Mouse (Mus musculus) large intestine, adult 2 months (tissue): ENCODE measurements around the gene Ppard. TPM values are rescaled to one million over a fixed set of nuclear protein-coding genes. Genes with fewer than 3 reads are reported as not detected.

Experiments
- DNase-seq: peaks from one replicate; pipeline ENCODE4 v3.0.0-alpha.2; 2012; ENCODE audit warnings: low read depth, low spot score
- WGBS: fragments of 180-500 bp; shearing (Covaris S2); methylation state at CpG from one replicate; pipeline ENCODE4 v1.1.7; 2018; 5-methylcytosine and 5-hydroxymethylcytosine counted together
- polyA plus RNA-seq: library from polyadenylated mRNA; depleted of rRNA; stranded (reverse); fragments of >200 nt; gene quantifications from 2 replicates; pipeline ENCODE4 v1.2.3, GENCODE M21; 2012

Gene Ppard
- polyA plus RNA-seq, 1 experiment: 139 TPM

- WGBS: 64% methylated on average over 12 of the region's 12 CpGs
- no peak for DNase-seq
Measured at GRCm38 (mm10) chr17:28251579-28252280, 19.2 kb downstream of the Ppard start.

GRCm38 (mm10) chr17:28252281-28252648 lies 19.8 kb downstream of the Ppard start:
- DNase-seq: no peak
- 65% methylated on average over 5 of the region's 5 CpGs for WGBS

- DNase-seq: no peak
- WGBS: 17% methylated on average over 7 of the region's 7 CpGs
Measured at GRCm38 (mm10) chr17:28253216-28253615, 20.7 kb downstream of the Ppard start.

GRCm38 (mm10) chr17:28254804-28255203 lies 22.3 kb downstream of the Ppard start:
- DNase-seq: no peak
- WGBS: 83% methylated on average over 4 of the region's 4 CpGs

- no peak for DNase-seq
- 68% methylated on average over 5 of the region's 5 CpGs for WGBS
Measured at GRCm38 (mm10) chr17:28255651-28256050, 23.2 kb downstream of the Ppard start.

- DNase-seq: no peak
- WGBS: 45% methylated on average over 13 of the region's 13 CpGs
Measured at GRCm38 (mm10) chr17:28256651-28257328, 24.3 kb downstream of the Ppard start.

GRCm38 (mm10) chr17:28258325-28258724 lies 25.8 kb downstream of the Ppard start:
- WGBS: 92% methylated on average over 9 of the region's 9 CpGs
- DNase-seq: no peak

GRCm38 (mm10) chr17:28259890-28260542 lies 27.5 kb downstream of the Ppard start:
- 81% methylated on average over 16 of the region's 16 CpGs for WGBS
- no peak for DNase-seq

- WGBS: 93% methylated on average over 9 of the region's 9 CpGs
- DNase-seq: no peak
Measured at GRCm38 (mm10) chr17:28260543-28260909, 28.0 kb downstream of the Ppard start.

GRCm38 (mm10) chr17:28261795-28262194 lies 29.3 kb downstream of the Ppard start:
- WGBS: 79% methylated on average over 11 of the region's 11 CpGs
- DNase-seq: no peak

- WGBS: 44% methylated on average over 13 of the region's 13 CpGs
- DNase-seq: no peak
Measured at GRCm38 (mm10) chr17:28263181-28263894, 30.8 kb downstream of the Ppard start.

- DNase-seq: no peak
- 56% methylated on average over 5 of the region's 5 CpGs for WGBS
Measured at GRCm38 (mm10) chr17:28267251-28267650, 34.8 kb downstream of the Ppard start.

- DNase-seq: no peak
- WGBS: 20% methylated on average over 13 of the region's 13 CpGs
Measured at GRCm38 (mm10) chr17:28270165-28270564, 37.7 kb downstream of the Ppard start.

GRCm38 (mm10) chr17:28271537-28272266 lies 39.2 kb downstream of the Ppard start:
- 25% methylated on average over 12 of the region's 12 CpGs for WGBS
- no peak for DNase-seq

GRCm38 (mm10) chr17:28272281-28272680 lies 39.8 kb downstream of the Ppard start:
- WGBS: 36% methylated on average over 9 of the region's 9 CpGs
- no peak for DNase-seq

- 31% methylated on average over 6 of the region's 6 CpGs for WGBS
- DNase-seq: no peak
Measured at GRCm38 (mm10) chr17:28272837-28273236, 40.3 kb downstream of the Ppard start.

GRCm38 (mm10) chr17:28274739-28275138 lies 42.2 kb downstream of the Ppard start:
- WGBS: 72% methylated on average over 3 of the region's 3 CpGs
- DNase-seq: no peak

- 73% methylated on average over 14 of the region's 14 CpGs for WGBS
- no peak for DNase-seq
Measured at GRCm38 (mm10) chr17:28277226-28277625, 44.7 kb downstream of the Ppard start.

- no peak for DNase-seq
- 32% methylated on average over 10 of the region's 10 CpGs for WGBS
Measured at GRCm38 (mm10) chr17:28277721-28278120, 45.2 kb downstream of the Ppard start.

- no peak for DNase-seq
- 49% methylated on average over 3 of the region's 3 CpGs for WGBS
Measured at GRCm38 (mm10) chr17:28278156-28278555, 45.7 kb downstream of the Ppard start.
